Mouse (Mus musculus) erythroblast, embryonic 14.5 days (primary cell): ENCODE measurements around the gene Lrig1.

Experiments used
- GATA1 ChIP-seq: IDR thresholded peaks from 2 replicates; pipeline ENCODE4 v1.6.1; 2012; ENCODE audit warnings: low read length, inconsistent platforms, mixed read lengths
- TAL1 ChIP-seq: IDR thresholded peaks from 3 replicates; pipeline ENCODE4 v1.6.1; 2012; ENCODE audit warnings: low read length, inconsistent platforms, mixed read lengths

GRCm38 (mm10) chr6:94647574-94648430 is 52.2 kb downstream of the Lrig1 start:
- TF ChIP-seq GATA1 (no peak), TAL1 (no peak)
